Mouse (Mus musculus) liver, embryonic 15.5 days (tissue): ENCODE results near the gene Atp9a. TPM values are rescaled to one million over a fixed set of nuclear protein-coding genes. Genes with fewer than 3 reads are reported as not detected.

ENCODE experiments used
- ATAC-seq: fragments of 200-750 bp; cut with Nextera tagmentation; 2 replicates; pipeline ENCODE4 v1.8.0; 2017; ENCODE audit warnings: moderate number of reproducible peaks, mild to moderate bottlenecking, moderate library complexity; ENCODE audit not compliant: insufficient read depth
- H3K27ac ChIP-seq: fragments of 300-500 bp; sonication (generic); replicated peaks from 2 replicates; pipeline ENCODE4 v1.5.1; 2015; ENCODE audit warnings: mild to moderate bottlenecking, inconsistent platforms
- H3K27me3 ChIP-seq: fragments of 300-500 bp; sonication (generic); 2 replicates; pipeline ENCODE4 v1.6.1; 2015; ENCODE audit warnings: mild to moderate bottlenecking, inconsistent platforms
- H3K36me3 ChIP-seq: fragments of 300-500 bp; sonication (generic); replicated peaks from 2 replicates; pipeline ENCODE4 v1.6.1; 2015; ENCODE audit warnings: moderate library complexity, mild to moderate bottlenecking, inconsistent platforms
- H3K4me1 ChIP-seq: fragments of 300-500 bp; sonication (generic); replicated peaks from 2 replicates; pipeline ENCODE4 v1.6.1; 2015; ENCODE audit warnings: inconsistent platforms
- H3K4me2 ChIP-seq: fragments of 300-500 bp; sonication (generic); 2 replicates; pipeline ENCODE4 v1.6.1; 2015; ENCODE audit warnings: moderate library complexity, mild to moderate bottlenecking, inconsistent platforms
- H3K4me3 ChIP-seq: fragments of 300-500 bp; sonication (generic); replicated peaks from 2 replicates; pipeline ENCODE4 v1.5.1; 2015; ENCODE audit warnings: mild to moderate bottlenecking, inconsistent platforms
- H3K9ac ChIP-seq: fragments of 300-500 bp; sonication (generic); 2 replicates; pipeline ENCODE4 v1.6.1; 2015; ENCODE audit warnings: moderate library complexity, mild to moderate bottlenecking, inconsistent platforms
- H3K9me3 ChIP-seq: fragments of 300-500 bp; sonication (generic); replicated peaks from 2 replicates; pipeline ENCODE4 v1.6.1; 2016; ENCODE audit warnings: inconsistent platforms
- WGBS: fragments of 180-500 bp; shearing (Covaris S2); methylation state at CpG from one replicate; pipeline ENCODE4 v1.1.7; 2015; ENCODE audit warnings: mixed read lengths; ENCODE audit not compliant: insufficient replicate concordance; 5-methylcytosine and 5-hydroxymethylcytosine counted together
- polyA plus RNA-seq: library from polyadenylated mRNA; unstranded; fragments of >200 nt; fragmentation: Nextera tagmentation; extraction: Ambion mirVana; gene quantifications from 2 replicates; pipeline ENCODE4 v1.2.1, GENCODE M21; 2015

Gene Atp9a
- polyA plus RNA-seq, 1 experiment from 2014 or later = 3.3 TPM

GRCm38 (mm10) chr2:168663216-168663615, 79.0 kb downstream of the Atp9a start:
- no peak for ATAC-seq
- Histone ChIP-seq H3K27ac (no peak overlapping the region), H3K9ac (no peak overlapping the region), H3K4me1 (no peaks in the 10 kb centered on the region), H3K9me3 (no peaks in the 10 kb centered on the region), H3K4me3 (no peak overlapping the region), H3K27me3 (no peaks in the 10 kb centered on the region), H3K4me2 (no peak overlapping the region), H3K36me3 (no peaks in the 10 kb centered on the region)
- 75% methylated on average over 7 of the region's 7 CpGs for WGBS

GRCm38 (mm10) chr2:168661802-168662201, 80.4 kb downstream of the Atp9a start:
- ATAC-seq = no peak
- H3K4me2 ChIP-seq = no peak overlapping the region
- H3K36me3 ChIP-seq = no peaks in the 10 kb centered on the region
- no peaks in the 10 kb centered on the region for H3K9me3 ChIP-seq
- no peaks in the 10 kb centered on the region for H3K4me1 ChIP-seq
- no peak overlapping the region for H3K27ac ChIP-seq
- no peak overlapping the region for H3K9ac ChIP-seq
- H3K27me3 ChIP-seq = no peaks in the 10 kb centered on the region
- no peak overlapping the region for H3K4me3 ChIP-seq
- WGBS = 52% methylated on average over 15 of the region's 15 CpGs

- no peak overlapping the region for H3K9ac ChIP-seq
- no peaks in the 10 kb centered on the region for H3K27me3 ChIP-seq
- no peaks in the 10 kb centered on the region for H3K4me1 ChIP-seq
- no peak overlapping the region for H3K4me2 ChIP-seq
- H3K9me3 ChIP-seq = no peaks in the 10 kb centered on the region
- H3K4me3 ChIP-seq = no peak overlapping the region
- H3K27ac ChIP-seq = no peak overlapping the region
- no peak for ATAC-seq
- no peaks in the 10 kb centered on the region for H3K36me3 ChIP-seq
- WGBS = 31% methylated on average over 5 of the region's 5 CpGs
These were observed 81.9 kb downstream of the Atp9a start for GRCm38 (mm10) chr2:168660344-168660743.

- no peak overlapping the region for H3K4me3 ChIP-seq
- 0 out of 2 replicates have a peak, but pooled peaks cover 6% of the 10 kb centered on the region for H3K4me1 ChIP-seq
- no peak for ATAC-seq
- no peak overlapping the region for H3K27ac ChIP-seq
- no peak overlapping the region for H3K4me2 ChIP-seq
- H3K9me3 ChIP-seq = no peaks in the 10 kb centered on the region
- 70% methylated on average over 11 of the region's 11 CpGs for WGBS
- no peaks in the 10 kb centered on the region for H3K36me3 ChIP-seq
- H3K27me3 ChIP-seq = no peaks in the 10 kb centered on the region
- no peak overlapping the region for H3K9ac ChIP-seq
These were observed 83.7 kb downstream of the Atp9a start for GRCm38 (mm10) chr2:168658551-168658950.

GRCm38 (mm10) chr2:168656569-168657308, 85.5 kb downstream of the Atp9a start:
- H3K4me1 ChIP-seq = 0 out of 2 replicates have a peak, but pooled peaks cover 6% of the 10 kb centered on the region
- WGBS = 42% methylated on average over 16 of the region's 16 CpGs
- no peak overlapping the region for H3K4me2 ChIP-seq
- no peaks in the 10 kb centered on the region for H3K9me3 ChIP-seq
- ATAC-seq = no peak
- H3K36me3 ChIP-seq = no peaks in the 10 kb centered on the region
- H3K9ac ChIP-seq = no peak overlapping the region
- H3K27ac ChIP-seq = no peak overlapping the region
- H3K4me3 ChIP-seq = no peak overlapping the region
- no peaks in the 10 kb centered on the region for H3K27me3 ChIP-seq

GRCm38 (mm10) chr2:168654983-168655669, 87.1 kb downstream of the Atp9a start:
- Histone ChIP-seq H3K27ac (no peak overlapping the region), H3K4me3 (no peak overlapping the region), H3K9me3 (no peaks in the 10 kb centered on the region), H3K4me1 (0 out of 2 replicates have a peak, but pooled peaks cover 6% of the 10 kb centered on the region), H3K27me3 (no peaks in the 10 kb centered on the region), H3K4me2 (no peak overlapping the region), H3K36me3 (no peaks in the 10 kb centered on the region), H3K9ac (no peak overlapping the region)
- WGBS = 41% methylated on average over 17 of the region's 17 CpGs
- no peak for ATAC-seq

- no peak overlapping the region for H3K27ac ChIP-seq
- H3K27me3 ChIP-seq = no peaks in the 10 kb centered on the region
- no peaks in the 10 kb centered on the region for H3K36me3 ChIP-seq
- ATAC-seq = no peak
- no peak overlapping the region for H3K9ac ChIP-seq
- no peak overlapping the region for H3K4me3 ChIP-seq
- H3K9me3 ChIP-seq = no peaks in the 10 kb centered on the region
- H3K4me1 ChIP-seq = 0 out of 2 replicates have a peak, but pooled peaks cover 6% of the 10 kb centered on the region
- WGBS = 56% methylated on average over 9 of the region's 9 CpGs
- H3K4me2 ChIP-seq = no peak overlapping the region
These were observed 87.7 kb downstream of the Atp9a start for GRCm38 (mm10) chr2:168654482-168654881.

- H3K36me3 ChIP-seq = no peaks in the 10 kb centered on the region
- H3K27me3 ChIP-seq = no peaks in the 10 kb centered on the region
- no peak overlapping the region for H3K9ac ChIP-seq
- no peak overlapping the region for H3K4me3 ChIP-seq
- no peaks in the 10 kb centered on the region for H3K9me3 ChIP-seq
- no peak overlapping the region for H3K4me2 ChIP-seq
- H3K4me1 ChIP-seq = 0 out of 2 replicates have a peak, but pooled peaks cover 6% of the 10 kb centered on the region
- H3K27ac ChIP-seq = no peak overlapping the region
- 34% methylated on average over 7 of the region's 7 CpGs for WGBS
- no peak for ATAC-seq
These were observed 90.5 kb downstream of the Atp9a start for GRCm38 (mm10) chr2:168651757-168652156.

GRCm38 (mm10) chr2:168648171-168648570, 94.0 kb downstream of the Atp9a start:
- Histone ChIP-seq H3K4me2 (no peak overlapping the region), H3K27me3 (no peaks in the 10 kb centered on the region), H3K4me1 (no peaks in the 10 kb centered on the region), H3K27ac (no peak overlapping the region), H3K9me3 (no peaks in the 10 kb centered on the region), H3K36me3 (no peaks in the 10 kb centered on the region), H3K4me3 (no peak overlapping the region), H3K9ac (no peak overlapping the region)
- 54% methylated on average over 8 of the region's 8 CpGs for WGBS
- ATAC-seq = no peak

GRCm38 (mm10) chr2:168644855-168645254, 97.4 kb downstream of the Atp9a start:
- H3K9me3 ChIP-seq = no peaks in the 10 kb centered on the region
- H3K4me3 ChIP-seq = no peak overlapping the region
- no peaks in the 10 kb centered on the region for H3K36me3 ChIP-seq
- H3K27ac ChIP-seq = no peak overlapping the region
- H3K4me2 ChIP-seq = no peak overlapping the region
- ATAC-seq = no peak
- no peaks in the 10 kb centered on the region for H3K27me3 ChIP-seq
- WGBS = 74% methylated on average over 6 of the region's 6 CpGs
- no peak overlapping the region for H3K9ac ChIP-seq
- no peaks in the 10 kb centered on the region for H3K4me1 ChIP-seq

- Histone ChIP-seq H3K27ac (no peak overlapping the region), H3K4me1 (no peaks in the 10 kb centered on the region), H3K9ac (no peak overlapping the region), H3K36me3 (no peaks in the 10 kb centered on the region), H3K9me3 (no peaks in the 10 kb centered on the region), H3K4me2 (no peak overlapping the region), H3K4me3 (no peak overlapping the region), H3K27me3 (no peaks in the 10 kb centered on the region)
- 76% methylated on average over 20 of the region's 20 CpGs for WGBS
- no peak for ATAC-seq
These were observed 98.6 kb downstream of the Atp9a start for GRCm38 (mm10) chr2:168643524-168644177.
